Mouse (Mus musculus) hindbrain, embryonic 15.5 days (tissue): ENCODE data around the gene Zfp668. TPM values are rescaled to one million over a fixed set of nuclear protein-coding genes. Genes with fewer than 3 reads are reported as not detected.

Source experiments
- ATAC-seq: fragments of 200-750 bp; cut with Nextera tagmentation; 2 replicates; pipeline ENCODE4 v1.8.0; 2017; ENCODE audit warnings: low read depth, moderate number of reproducible peaks, moderate TSS enrichment; ENCODE audit not compliant: low FRiP score
- H3K27ac ChIP-seq: fragments of 300-500 bp; sonication (generic); replicated peaks from 2 replicates; pipeline ENCODE4 v1.5.1; 2015; ENCODE audit warnings: mild to moderate bottlenecking, inconsistent platforms
- H3K27me3 ChIP-seq: fragments of 300-500 bp; sonication (generic); 2 replicates; pipeline ENCODE4 v1.6.1; 2015; ENCODE audit warnings: control low read depth, inconsistent platforms
- H3K36me3 ChIP-seq: fragments of 300-500 bp; sonication (generic); 2 replicates; pipeline ENCODE4 v1.6.1; 2015; ENCODE audit warnings: control low read depth, inconsistent platforms
- H3K4me1 ChIP-seq: fragments of 300-500 bp; sonication (generic); replicated peaks from 2 replicates; pipeline ENCODE4 v1.6.1; 2015; ENCODE audit warnings: control low read depth, inconsistent platforms
- H3K4me2 ChIP-seq: fragments of 300-500 bp; sonication (generic); 2 replicates; pipeline ENCODE4 v1.6.1; 2015; ENCODE audit warnings: moderate library complexity, mild to moderate bottlenecking, inconsistent platforms
- H3K4me3 ChIP-seq: fragments of 300-500 bp; sonication (generic); 2 replicates; pipeline ENCODE4 v1.5.1; 2015; ENCODE audit warnings: mild to moderate bottlenecking, inconsistent platforms
- H3K9ac ChIP-seq: fragments of 300-500 bp; sonication (generic); 2 replicates; pipeline ENCODE4 v1.6.1; 2015; ENCODE audit warnings: inconsistent platforms
- H3K9me3 ChIP-seq: fragments of 300-500 bp; sonication (generic); 2 replicates; pipeline ENCODE4 v1.6.1; 2016; ENCODE audit warnings: control low read depth, inconsistent platforms
- whole genome bisulfite sequencing: fragments of 180-500 bp; shearing (Covaris S2); methylation state at CpG from one replicate; pipeline ENCODE4 v1.1.7; 2015; 5-methylcytosine and 5-hydroxymethylcytosine counted together
- polyA plus RNA-seq: library from polyadenylated mRNA; unstranded; fragments of >200 nt; fragmentation: Nextera tagmentation; extraction: Ambion mirVana; gene quantifications from 2 replicates; pipeline ENCODE4 v1.2.1, GENCODE M21; 2015

The Zfp668 gene
- polyA plus RNA-seq, 1 experiment from 2014 or later = 35.1 TPM

DNA sequence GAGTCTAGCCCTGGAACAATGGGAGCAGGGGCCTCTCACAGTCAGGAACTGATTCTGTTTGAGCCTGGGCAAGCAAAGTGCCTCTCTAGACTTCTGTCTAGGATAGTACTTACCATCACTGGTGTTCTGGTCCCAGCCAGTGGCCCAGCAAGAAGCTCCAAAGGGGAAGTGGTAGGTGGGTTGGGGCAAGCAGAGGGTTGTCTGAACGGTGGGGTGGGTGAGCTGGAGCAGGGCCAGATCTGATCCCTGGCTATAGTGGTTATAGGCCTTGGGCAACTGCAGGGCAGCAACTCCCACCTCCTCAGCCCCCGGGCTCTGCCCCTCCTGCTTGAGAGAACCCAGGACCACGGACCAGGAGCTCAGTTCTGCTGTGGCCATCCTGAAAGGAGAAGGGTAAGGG lies 12.2 kb upstream of the Zfp668 start:
- no peaks in the 10 kb centered on the region for H3K27me3 ChIP-seq
- no peak overlapping the region for H3K9ac ChIP-seq
- 81% methylated on average over 3 of the region's 3 CpGs for WGBS
- no peaks in the 10 kb centered on the region for H3K9me3 ChIP-seq
- H3K4me1 ChIP-seq = peaks cover 16% of the 10 kb centered on the region
- peaks cover 64% of the 10 kb centered on the region for H3K36me3 ChIP-seq
- no peak overlapping the region for H3K4me2 ChIP-seq
- H3K4me3 ChIP-seq = no peak overlapping the region
- no peak for ATAC-seq
- H3K27ac ChIP-seq = no peak overlapping the region

DNA sequence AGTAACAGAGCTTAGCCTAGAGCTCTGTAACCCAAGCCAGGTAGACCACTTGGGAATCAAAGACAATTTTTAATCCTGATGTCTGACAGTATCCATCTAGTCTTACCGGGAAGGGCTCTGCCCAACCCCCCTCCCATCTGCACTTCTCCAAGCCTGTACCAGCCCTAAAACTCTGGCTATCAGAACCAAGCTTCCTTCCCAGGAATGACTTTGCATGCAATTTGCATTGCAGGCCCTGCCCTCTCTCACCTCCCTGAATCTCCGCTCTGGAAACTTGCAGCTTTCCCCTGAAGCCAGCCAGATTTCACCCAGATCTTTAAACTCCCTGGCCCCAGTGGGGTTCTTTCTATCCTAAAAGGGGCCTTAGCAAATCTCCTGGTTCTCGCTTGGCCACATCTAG lies 11.2 kb upstream of the Zfp668 start:
- H3K4me1 ChIP-seq = peaks cover 23% of the 10 kb centered on the region
- H3K27ac ChIP-seq = no peak overlapping the region
- H3K4me2 ChIP-seq = no peak overlapping the region
- no peaks in the 10 kb centered on the region for H3K27me3 ChIP-seq
- no peak for ATAC-seq
- peaks cover 69% of the 10 kb centered on the region for H3K36me3 ChIP-seq
- H3K4me3 ChIP-seq = no peak overlapping the region
- no peaks in the 10 kb centered on the region for H3K9me3 ChIP-seq
- 87% methylated on average over 3 of the region's 3 CpGs for WGBS
- H3K9ac ChIP-seq = no peak overlapping the region

DNA sequence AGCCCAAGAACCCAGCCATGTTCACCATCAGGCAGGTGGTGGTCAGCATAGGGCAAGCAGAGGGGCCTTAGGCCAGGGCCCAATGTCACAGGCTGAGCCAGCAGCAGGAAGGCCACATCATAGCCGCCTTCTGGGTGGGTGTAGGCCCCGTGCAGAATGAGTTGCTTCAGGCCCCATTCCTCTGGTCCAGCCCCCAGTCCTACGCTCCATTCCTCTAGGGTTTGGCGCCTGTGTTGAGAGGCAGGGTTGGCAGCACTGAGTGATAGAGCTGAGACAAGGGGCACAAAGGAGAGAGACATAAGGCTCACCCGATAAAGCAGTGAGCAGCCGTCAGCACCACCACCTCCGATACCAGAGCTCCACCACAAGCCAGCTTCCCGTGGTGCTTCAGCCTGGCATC lies 10.6 kb upstream of the Zfp668 start:
- WGBS = 84% methylated on average over 8 of the region's 8 CpGs
- Histone ChIP-seq H3K4me1 (peaks cover 23% of the 10 kb centered on the region), H3K4me2 (no peak overlapping the region), H3K9ac (no peak overlapping the region), H3K27ac (no peak overlapping the region), H3K27me3 (no peaks in the 10 kb centered on the region), H3K36me3 (peaks cover 71% of the 10 kb centered on the region), H3K4me3 (no peak overlapping the region), H3K9me3 (no peaks in the 10 kb centered on the region)
- no peak for ATAC-seq

DNA sequence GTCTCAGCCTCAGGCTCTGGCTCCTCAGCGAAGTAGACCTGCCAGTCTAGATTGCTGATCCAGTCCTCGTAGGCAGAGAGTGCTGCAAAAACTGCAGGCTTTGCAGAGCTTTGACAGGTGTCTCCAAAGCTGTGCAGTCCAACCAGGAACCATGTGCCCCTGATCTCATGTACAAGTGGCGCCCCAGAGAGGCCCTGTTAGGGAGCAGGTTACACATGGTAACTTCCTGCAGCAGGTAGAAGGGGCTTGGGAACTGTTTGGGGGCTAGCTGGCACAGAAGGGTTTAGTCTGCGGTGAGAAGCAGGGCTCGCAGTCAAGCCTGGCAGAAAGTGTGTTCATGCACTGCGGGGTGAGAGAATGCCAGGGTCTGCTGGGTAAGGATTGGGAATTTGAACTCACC lies 9.9 kb upstream of the Zfp668 start:
- Histone ChIP-seq H3K9ac (no peak overlapping the region), H3K27ac (no peak overlapping the region), H3K27me3 (no peaks in the 10 kb centered on the region), H3K4me1 (peaks cover 23% of the 10 kb centered on the region), H3K4me2 (no peak overlapping the region), H3K4me3 (no peak overlapping the region), H3K9me3 (no peaks in the 10 kb centered on the region), H3K36me3 (peaks cover 77% of the 10 kb centered on the region)
- 95% methylated on average over 6 of the region's 6 CpGs for WGBS
- ATAC-seq = no peak

DNA sequence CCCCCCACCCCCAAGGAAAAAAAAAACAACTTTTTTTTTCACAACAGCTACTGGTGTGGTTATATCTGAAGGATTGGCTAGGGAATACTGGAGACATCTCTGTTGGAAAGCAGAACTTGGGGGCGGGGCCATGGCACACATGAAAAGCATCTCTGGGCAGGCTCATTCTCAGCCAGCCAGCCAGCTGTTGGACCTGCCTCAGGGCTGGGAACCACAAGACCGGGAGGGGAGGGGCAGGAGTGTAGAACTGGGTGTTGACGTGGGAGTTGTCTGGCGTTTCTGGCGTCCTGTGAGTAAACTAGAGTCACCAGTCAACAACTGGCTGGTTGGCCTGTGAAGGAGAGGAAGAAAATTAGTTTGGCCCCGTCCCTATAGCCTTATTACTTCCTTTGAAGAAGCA lies 9.3 kb upstream of the Zfp668 start:
- Histone ChIP-seq H3K9ac (no peak overlapping the region), H3K9me3 (no peaks in the 10 kb centered on the region), H3K4me1 (peaks cover 23% of the 10 kb centered on the region)

DNA sequence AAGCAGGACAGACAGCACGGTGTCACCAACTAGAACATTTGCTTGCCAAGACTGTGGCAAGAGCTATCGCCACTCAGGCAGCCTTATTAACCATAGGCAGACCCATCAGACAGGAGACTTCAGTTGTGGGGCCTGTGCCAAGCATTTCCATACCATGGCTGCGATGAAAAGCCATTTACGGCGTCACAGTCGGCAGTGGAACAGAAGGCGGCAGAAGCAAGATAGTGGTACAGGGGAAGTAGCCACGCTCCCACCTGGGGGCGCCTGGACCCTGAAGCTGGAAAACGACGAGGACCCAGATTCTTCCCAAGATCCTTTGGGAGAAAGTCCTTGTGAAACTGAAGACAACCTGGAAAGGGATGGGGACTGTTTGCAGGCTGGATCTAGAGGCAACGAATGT lies 3.8 kb upstream of the Zfp668 start:
- Histone ChIP-seq H3K36me3 (peaks cover 66% of the 10 kb centered on the region), H3K4me2 (no peak overlapping the region), H3K27me3 (no peaks in the 10 kb centered on the region), H3K4me1 (peaks cover 27% of the 10 kb centered on the region), H3K4me3 (no peak overlapping the region), H3K9me3 (no peaks in the 10 kb centered on the region), H3K27ac (no peak overlapping the region), H3K9ac (no peak overlapping the region)
- WGBS = 89% methylated on average over 12 of the region's 12 CpGs
- no peak for ATAC-seq

More for the DNA sequence above, 9.3 kb upstream of the Zfp668 start:
- WGBS = 77% methylated on average over 6 of the region's 6 CpGs
- Histone ChIP-seq H3K4me3 (no peak overlapping the region), H3K36me3 (peaks cover 83% of the 10 kb centered on the region), H3K27me3 (no peaks in the 10 kb centered on the region), H3K4me2 (no peak overlapping the region), H3K27ac (no peak overlapping the region)
- ATAC-seq = no peak

DNA sequence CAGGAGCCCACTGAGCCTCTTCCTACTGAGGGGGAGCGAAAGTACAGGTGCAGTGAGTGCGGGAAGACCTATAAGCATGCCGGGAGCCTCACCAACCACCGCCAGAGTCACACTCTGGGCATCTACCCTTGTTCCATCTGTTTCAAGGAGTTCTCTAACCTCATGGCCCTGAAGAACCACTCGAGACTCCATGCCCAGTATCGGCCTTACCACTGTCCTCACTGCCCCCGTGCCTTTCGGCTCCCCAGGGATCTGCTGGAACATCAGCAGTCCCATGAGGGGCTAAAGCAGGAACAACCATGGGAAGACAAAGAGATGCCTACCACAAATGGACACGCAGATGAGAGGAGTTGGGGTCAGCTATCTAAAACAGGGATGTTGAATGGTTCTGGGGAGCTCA lies 2.7 kb upstream of the Zfp668 start:
- Histone ChIP-seq H3K9me3 (no peaks in the 10 kb centered on the region), H3K4me3 (no peak overlapping the region), H3K4me2 (no peak overlapping the region), H3K4me1 (peaks cover 29% of the 10 kb centered on the region), H3K9ac (no peak overlapping the region), H3K27ac (no peak overlapping the region), H3K27me3 (no peaks in the 10 kb centered on the region), H3K36me3 (peaks cover 57% of the 10 kb centered on the region)
- WGBS = 96% methylated on average over 9 of the region's 9 CpGs
- no peak for ATAC-seq

DNA sequence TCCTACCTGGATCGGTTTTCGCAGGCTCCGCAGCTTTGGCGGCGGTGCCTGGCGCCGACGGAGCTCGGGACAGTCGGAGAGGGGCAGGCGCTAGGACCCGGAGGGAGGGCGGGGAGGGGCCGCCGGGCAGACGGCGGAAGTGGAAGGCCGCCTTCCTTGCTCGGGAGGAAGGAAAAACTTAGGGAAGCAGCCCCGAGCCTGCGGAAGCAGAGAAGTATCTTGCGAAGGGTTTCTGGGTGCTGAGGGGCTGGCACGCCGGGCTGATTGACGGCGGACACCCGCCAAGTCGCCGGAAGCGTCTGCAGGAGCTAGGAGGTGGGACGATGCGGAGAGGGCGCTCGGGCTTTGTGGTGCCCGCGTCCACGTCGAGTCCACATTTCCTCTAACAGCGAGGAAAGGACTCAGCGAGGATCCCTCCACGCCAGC lies 574 bp downstream of the Zfp668 start, which contains the start of gene Zfp646:
Zfp646 (plus strand) TSS at position 181 of the 426 bp plus-strand sequence.
- peaks cover 27% of the 10 kb centered on the region for H3K36me3 ChIP-seq
- peak within 1 kb of the TSS; percentile 96 for H3K9ac ChIP-seq
- under 1% methylated on average over 41 of the region's 41 CpGs for WGBS
- peak; percentile 88 for ATAC-seq
- peak within 1 kb of the TSS; percentile 76 for H3K4me2 ChIP-seq
- H3K4me1 ChIP-seq = peaks cover 34% of the 10 kb centered on the region
- peak within 1 kb of the TSS; percentile 90 for H3K4me3 ChIP-seq
- H3K27me3 ChIP-seq = no peaks in the 10 kb centered on the region
- peak within 1 kb of the TSS; percentile 100 for H3K27ac ChIP-seq
- no peaks in the 10 kb centered on the region for H3K9me3 ChIP-seq

DNA sequence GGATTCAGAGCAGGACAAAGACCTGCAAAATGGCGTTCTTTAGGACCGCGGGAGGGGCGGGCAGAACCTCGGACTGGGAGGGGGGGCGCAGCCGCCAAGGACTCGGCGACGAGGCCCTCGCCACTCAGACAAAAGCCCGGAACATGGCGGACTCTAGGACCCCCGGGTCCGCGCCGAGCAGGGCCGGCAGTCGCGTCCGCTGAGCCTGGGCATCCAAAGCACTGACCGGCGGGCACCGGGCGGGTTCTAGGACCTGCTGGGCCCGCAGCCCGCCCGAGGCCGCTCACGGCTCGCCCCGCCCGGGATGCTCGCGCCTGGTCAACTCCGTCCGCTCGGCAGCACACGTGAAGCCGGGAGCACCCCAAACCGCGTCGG lies 1.0 kb downstream of the Zfp668 start:
- under 1% methylated on average over 31 of the region's 43 CpGs for WGBS
- Histone ChIP-seq H3K9ac (peak overlapping the region; percentile 96), H3K4me3 (peak overlapping the region; percentile 90), H3K36me3 (peaks cover 25% of the 10 kb centered on the region), H3K27ac (peak overlapping the region; percentile 100), H3K9me3 (no peaks in the 10 kb centered on the region), H3K27me3 (no peaks in the 10 kb centered on the region), H3K4me1 (peaks cover 34% of the 10 kb centered on the region), H3K4me2 (peak overlapping the region; percentile 76)
- peak; percentile 96 for ATAC-seq

DNA sequence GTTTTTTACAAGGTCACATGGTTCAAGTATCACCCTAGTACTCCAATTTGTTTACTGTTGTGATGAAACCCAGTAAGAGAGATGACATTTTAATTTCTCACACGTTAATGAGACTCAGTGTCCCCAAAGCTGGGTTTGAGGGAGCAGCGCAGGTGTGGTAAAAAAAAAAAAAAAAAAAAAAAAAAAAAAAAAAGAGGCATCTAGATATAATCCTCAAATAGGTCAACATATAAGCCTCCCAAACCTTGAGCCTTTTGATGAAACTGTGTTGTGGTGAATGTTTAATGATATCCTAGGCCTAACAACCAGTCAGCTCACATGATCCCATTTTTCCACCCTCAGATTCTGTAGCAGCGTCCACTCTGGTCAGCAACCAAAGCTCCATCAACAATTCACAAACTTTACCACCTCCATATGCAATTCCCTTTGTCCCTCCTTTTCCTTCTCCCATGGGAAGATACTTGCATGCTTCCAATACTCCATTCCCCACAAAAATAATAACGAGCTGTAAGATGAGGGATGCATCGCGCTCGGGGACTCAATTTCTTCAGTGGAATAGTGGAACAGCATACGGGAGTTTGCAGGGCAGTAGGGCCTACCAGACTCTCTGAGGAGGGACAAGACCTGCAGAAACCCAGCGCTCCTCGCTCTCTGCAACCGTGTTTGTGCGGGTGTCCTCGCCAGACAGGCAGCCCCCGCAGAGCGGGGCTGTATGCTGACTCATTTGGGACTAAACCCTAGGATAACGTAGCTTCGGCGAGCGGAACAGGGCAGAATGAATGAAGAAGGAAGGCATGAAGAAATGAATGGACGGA lies 1.6 kb downstream of the Zfp668 start:
- H3K9me3 ChIP-seq = no peaks in the 10 kb centered on the region
- WGBS = 3% methylated on average over 20 of the region's 20 CpGs
- H3K36me3 ChIP-seq = peaks cover 23% of the 10 kb centered on the region
- H3K27me3 ChIP-seq = no peaks in the 10 kb centered on the region
- peak overlapping the region; percentile 90 for H3K4me3 ChIP-seq
- peak; percentile 52 for ATAC-seq
- H3K4me2 ChIP-seq = peak overlapping the region; percentile 76
- H3K9ac ChIP-seq = peak overlapping the region; percentile 96
- peaks cover 34% of the 10 kb centered on the region for H3K4me1 ChIP-seq
- H3K27ac ChIP-seq = peak overlapping the region; percentile 100

DNA sequence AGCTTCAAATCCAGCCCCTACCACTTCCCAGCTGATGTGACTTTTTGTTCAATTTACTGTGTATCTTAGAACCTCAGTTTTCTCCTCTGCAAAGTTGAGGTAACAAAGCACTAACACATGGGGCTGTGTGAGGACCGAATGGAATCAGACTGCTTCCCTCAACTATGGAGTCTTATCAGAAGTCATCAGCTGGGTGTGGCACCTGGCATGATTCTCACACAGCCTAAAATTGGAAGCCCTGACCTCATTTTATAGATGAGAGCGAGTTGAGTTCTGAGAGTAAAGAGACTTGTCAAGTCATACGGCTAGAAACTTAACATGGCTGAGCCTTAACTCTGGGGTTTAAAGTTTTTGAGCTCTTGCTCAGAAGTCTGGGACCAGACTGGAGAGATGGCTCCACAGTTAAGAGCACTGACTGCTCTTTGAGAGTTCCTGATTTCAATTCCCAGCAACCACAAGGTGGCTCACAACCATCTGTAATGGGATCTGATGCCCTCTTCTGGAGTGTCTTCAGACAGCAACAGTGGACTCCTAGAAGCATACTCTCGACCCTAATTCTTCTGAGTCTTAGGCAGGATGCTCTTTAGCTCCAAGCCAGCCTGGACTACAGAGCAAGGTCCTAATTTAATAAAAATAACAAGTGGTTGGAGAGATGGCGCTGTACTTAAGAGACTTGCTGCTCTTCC lies 6.3 kb downstream of the Zfp668 start:
- Histone ChIP-seq H3K9me3 (no peaks in the 10 kb centered on the region), H3K4me2 (no peak overlapping the region), H3K27me3 (no peaks in the 10 kb centered on the region), H3K27ac (no peak overlapping the region), H3K4me1 (peaks cover 34% of the 10 kb centered on the region), H3K36me3 (peaks cover 32% of the 10 kb centered on the region), H3K9ac (no peak overlapping the region), H3K4me3 (no peak overlapping the region)
- ATAC-seq = no peak
- 83% methylated on average over 5 of the region's 5 CpGs for WGBS

DNA sequence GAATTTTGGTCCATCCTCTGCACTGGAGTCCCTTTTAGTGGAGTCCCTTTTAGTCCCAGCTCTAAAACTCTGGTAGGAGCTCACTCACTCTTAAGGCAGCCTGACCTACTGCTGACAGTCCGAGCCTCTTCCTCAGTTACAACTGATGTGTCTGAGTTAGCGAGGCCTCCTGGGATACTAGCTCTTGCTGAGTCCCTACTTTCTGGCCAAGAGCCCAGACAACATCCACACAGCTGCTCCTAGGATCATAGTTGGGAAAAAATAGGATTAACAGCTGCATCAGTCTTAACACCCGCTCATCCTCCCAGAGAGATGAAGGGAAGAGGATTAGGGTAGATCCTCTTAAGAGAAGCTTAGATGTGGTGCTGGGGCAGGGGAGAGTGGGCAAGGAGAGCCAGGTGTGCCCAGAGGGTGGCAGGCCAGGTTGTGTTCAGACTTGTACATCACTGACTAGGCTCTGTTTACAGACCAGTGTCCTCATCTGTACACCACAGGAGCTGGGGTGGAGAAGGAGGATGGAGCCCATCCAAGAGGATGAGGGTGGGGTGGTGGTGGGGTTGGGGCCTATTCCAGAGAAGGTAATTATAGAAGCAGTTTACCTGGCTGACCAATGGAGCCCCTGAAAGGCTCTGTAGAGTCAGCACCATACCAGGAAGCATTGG lies 7.3 kb downstream of the Zfp668 start:
- Histone ChIP-seq H3K27me3 (no peaks in the 10 kb centered on the region), H3K4me1 (peaks cover 29% of the 10 kb centered on the region), H3K4me3 (no peak overlapping the region), H3K36me3 (peaks cover 37% of the 10 kb centered on the region), H3K9me3 (no peaks in the 10 kb centered on the region), H3K4me2 (no peak overlapping the region), H3K27ac (0 out of 2 replicates have a peak overlapping the region, but pooled peaks have one; percentile 8), H3K9ac (no peak overlapping the region)
- 64% methylated on average over 3 of the region's 3 CpGs for WGBS
- ATAC-seq = no peak
